Mouse (Mus musculus): ENCODE measurements at regions not wholly inside any gene's neighbourhood (a gene's known extent, or its start where the extent isn't known, plus 50 kb on each side); places are given as distances from the start of the nearest gene placed in this dataset.

- H3K27ac ChIP-seq = no peak overlapping the region
- H3K9me3 ChIP-seq (replicated peaks) = no peaks in the 10 kb centered on the region
- no peak overlapping the region for H3K4me3 ChIP-seq (replicated peaks)
- no peaks in the 10 kb centered on the region for H3K4me1 ChIP-seq
- no peak overlapping the region for H3K4me2 ChIP-seq
- H3K9ac ChIP-seq = no peak overlapping the region
- no peaks in the 10 kb centered on the region for H3K27me3 ChIP-seq
- no peaks in the 10 kb centered on the region for H3K36me3 ChIP-seq
- ATAC-seq (replicated peaks; ENCODE audit: low FRiP score) = no peak
These were observed 102.4 kb downstream of the Tmem182 start for GRCm38 (mm10) chr1:40907813-40908212.

- Histone ChIP-seq H3K4me2 (no peak overlapping the region), H3K36me3 (no peaks in the 10 kb centered on the region), H3K4me3 (replicated peaks) (no peak overlapping the region), H3K27me3 (no peaks in the 10 kb centered on the region), H3K9me3 (replicated peaks) (no peaks in the 10 kb centered on the region), H3K9ac (no peak overlapping the region), H3K4me1 (no peaks in the 10 kb centered on the region), H3K27ac (no peak overlapping the region)
- ATAC-seq (replicated peaks; ENCODE audit: low FRiP score) = no peak
- WGBS = 65% methylated on average over 3 of the region's 3 CpGs
These were observed 108.2 kb downstream of the Tmem182 start for GRCm38 (mm10) chr1:40913591-40913990.

GRCm38 (mm10) chr1:40924271-40924670 is 118.9 kb downstream of the Tmem182 start:
- H3K4me2 ChIP-seq = no peak overlapping the region
- ATAC-seq (replicated peaks; ENCODE audit: low FRiP score) = no peak

DNA sequence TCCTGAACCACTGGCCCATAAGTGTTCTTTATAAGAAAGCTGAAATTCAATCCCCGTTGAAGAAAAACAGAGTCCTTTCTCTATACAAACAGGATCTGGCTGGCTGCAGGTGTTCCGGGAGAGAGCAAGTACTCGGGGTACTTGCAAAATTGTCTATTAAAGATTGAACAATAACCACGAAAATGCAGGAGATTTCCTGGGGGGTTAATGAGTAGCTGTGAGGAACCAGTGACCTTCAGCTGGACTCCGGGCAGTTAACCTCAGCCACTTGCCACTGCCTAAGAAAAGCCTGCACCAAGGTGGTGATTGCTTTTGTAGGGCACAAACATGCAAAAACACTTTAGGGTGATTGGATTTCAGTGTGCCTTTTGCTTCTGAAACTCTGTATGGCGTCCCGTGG is 119.4 kb downstream of the Tmem182 start:
- 40% methylated on average over 7 of the region's 7 CpGs for WGBS
- peaks cover 8% of the 10 kb centered on the region; the same call in 1 of the 2 replicates for H3K4me1 ChIP-seq
- H3K9me3 ChIP-seq (replicated peaks) = no peaks in the 10 kb centered on the region
- H3K4me3 ChIP-seq (replicated peaks) = no peak overlapping the region
- no peaks in the 10 kb centered on the region for H3K27me3 ChIP-seq
- peak overlapping the region; percentile 89 for H3K27ac ChIP-seq
- no peak overlapping the region for H3K9ac ChIP-seq
- peak; percentile 82 for ATAC-seq (replicated peaks; ENCODE audit: low FRiP score)
- no peaks in the 10 kb centered on the region for H3K36me3 ChIP-seq
- H3K4me2 ChIP-seq = no peak overlapping the region; the same call in 1 of the 2 replicates

More at GRCm38 (mm10) chr1:40924271-40924670, 118.9 kb downstream of the Tmem182 start:
- Histone ChIP-seq H3K9ac (no peak overlapping the region), H3K4me1 (peaks cover 8% of the 10 kb centered on the region; the same call in 1 of the 2 replicates), H3K4me3 (replicated peaks) (no peak overlapping the region), H3K9me3 (replicated peaks) (no peaks in the 10 kb centered on the region), H3K27me3 (no peaks in the 10 kb centered on the region), H3K27ac (peak overlapping the region; percentile 89), H3K36me3 (no peaks in the 10 kb centered on the region)
- 74% methylated on average over 3 of the region's 3 CpGs for WGBS

DNA sequence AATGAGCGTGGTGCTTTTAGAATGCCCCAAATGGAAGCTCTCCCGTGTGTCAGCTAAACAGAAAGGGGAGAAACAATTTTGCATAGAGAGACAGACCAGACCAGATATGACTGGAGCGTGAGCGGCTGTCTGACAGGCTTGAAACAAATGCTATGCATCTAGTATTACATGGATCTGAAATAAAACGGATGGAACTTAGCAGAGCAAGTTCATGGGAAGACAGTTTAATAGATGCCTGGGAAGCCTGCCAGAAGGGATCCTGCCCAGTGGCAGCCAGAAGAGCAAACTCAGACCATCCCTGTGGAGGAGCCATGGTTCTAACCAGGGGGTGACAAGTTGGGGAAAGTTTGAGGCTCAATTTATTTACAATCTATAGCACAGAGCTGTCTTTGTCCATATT is 126.0 kb downstream of the Tmem182 start:
- H3K4me2 ChIP-seq = no peak overlapping the region
- no peak overlapping the region for H3K27ac ChIP-seq
- no peaks in the 10 kb centered on the region for H3K27me3 ChIP-seq
- no peaks in the 10 kb centered on the region for H3K9me3 ChIP-seq (replicated peaks)
- peak; percentile 62; the same call in 1 of the 2 replicates for ATAC-seq (replicated peaks; ENCODE audit: low FRiP score)
- no peak overlapping the region for H3K9ac ChIP-seq
- H3K4me3 ChIP-seq (replicated peaks) = no peak overlapping the region
- 0 out of 2 replicates have a peak, but pooled peaks cover 5% of the 10 kb centered on the region for H3K4me1 ChIP-seq
- no peaks in the 10 kb centered on the region for H3K36me3 ChIP-seq
- WGBS = 41% methylated on average over 5 of the region's 5 CpGs

DNA sequence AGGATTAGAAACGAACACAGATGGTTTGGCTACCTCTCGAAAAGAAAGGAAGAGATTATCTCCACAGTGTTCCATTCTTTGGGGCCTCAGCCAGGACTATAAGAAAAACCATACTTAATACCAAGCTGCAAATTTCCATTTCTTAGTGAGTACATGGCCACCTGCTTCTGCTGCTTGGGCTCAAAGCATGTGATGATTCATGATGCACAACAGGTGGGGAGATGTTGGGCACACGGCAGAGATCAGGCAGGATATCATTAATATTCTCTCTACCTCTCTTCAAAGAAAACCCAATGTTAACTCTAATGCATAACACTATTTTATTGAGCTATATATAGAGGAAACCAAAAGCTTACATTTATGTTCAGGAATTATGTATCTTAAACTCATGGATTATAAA is 131.3 kb downstream of the Tmem182 start:
- no peak overlapping the region for H3K4me2 ChIP-seq
- WGBS = 83% methylated on average over 3 of the region's 3 CpGs
- H3K9ac ChIP-seq = no peak overlapping the region
- no peak overlapping the region for H3K27ac ChIP-seq
- no peak for ATAC-seq (replicated peaks; ENCODE audit: low FRiP score)
- no peak overlapping the region for H3K4me3 ChIP-seq (replicated peaks)
- H3K4me1 ChIP-seq = no peaks in the 10 kb centered on the region
- H3K36me3 ChIP-seq = no peaks in the 10 kb centered on the region
- H3K9me3 ChIP-seq (replicated peaks) = no peaks in the 10 kb centered on the region
- no peaks in the 10 kb centered on the region for H3K27me3 ChIP-seq

DNA sequence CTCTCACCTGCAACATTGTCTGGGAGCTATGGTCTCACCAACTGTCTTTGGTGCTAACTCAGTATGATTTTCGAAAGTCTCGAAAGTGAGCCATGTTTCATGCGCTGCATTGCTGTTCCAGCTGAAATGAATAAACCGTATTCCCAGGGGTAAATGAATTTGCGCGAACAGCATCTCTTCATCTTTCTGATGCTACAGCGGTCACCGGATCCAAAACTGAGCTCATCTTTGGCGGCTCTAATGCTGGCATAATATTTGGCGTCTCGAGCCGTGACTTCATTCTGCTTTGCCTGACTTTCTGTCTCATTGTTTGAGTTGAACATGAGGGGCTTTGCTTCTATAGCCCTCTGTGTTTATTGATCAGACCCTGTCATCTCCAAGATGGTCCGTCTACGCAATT is 137.3 kb downstream of the Tmem182 start:
- WGBS = 96% methylated on average over 14 of the region's 14 CpGs
- H3K4me2 ChIP-seq = no peak overlapping the region
- H3K9ac ChIP-seq = no peak overlapping the region
- no peaks in the 10 kb centered on the region for H3K9me3 ChIP-seq (replicated peaks)
- H3K4me1 ChIP-seq = no peaks in the 10 kb centered on the region
- no peaks in the 10 kb centered on the region for H3K27me3 ChIP-seq
- no peak overlapping the region for H3K4me3 ChIP-seq (replicated peaks)
- H3K27ac ChIP-seq = no peak overlapping the region
- no peaks in the 10 kb centered on the region for H3K36me3 ChIP-seq
- no peak for ATAC-seq (replicated peaks; ENCODE audit: low FRiP score)

GRCm38 (mm10) chr1:40943165-40943564 is 137.8 kb downstream of the Tmem182 start:
- no peak for ATAC-seq (replicated peaks; ENCODE audit: low FRiP score)
- no peaks in the 10 kb centered on the region for H3K36me3 ChIP-seq
- no peaks in the 10 kb centered on the region for H3K4me1 ChIP-seq
- H3K9ac ChIP-seq = no peak overlapping the region
- H3K27ac ChIP-seq = no peak overlapping the region
- 54% methylated on average over 7 of the region's 7 CpGs for WGBS
- no peaks in the 10 kb centered on the region for H3K9me3 ChIP-seq (replicated peaks)
- H3K4me3 ChIP-seq (replicated peaks) = no peak overlapping the region
- H3K27me3 ChIP-seq = no peaks in the 10 kb centered on the region
- no peak overlapping the region for H3K4me2 ChIP-seq

DNA sequence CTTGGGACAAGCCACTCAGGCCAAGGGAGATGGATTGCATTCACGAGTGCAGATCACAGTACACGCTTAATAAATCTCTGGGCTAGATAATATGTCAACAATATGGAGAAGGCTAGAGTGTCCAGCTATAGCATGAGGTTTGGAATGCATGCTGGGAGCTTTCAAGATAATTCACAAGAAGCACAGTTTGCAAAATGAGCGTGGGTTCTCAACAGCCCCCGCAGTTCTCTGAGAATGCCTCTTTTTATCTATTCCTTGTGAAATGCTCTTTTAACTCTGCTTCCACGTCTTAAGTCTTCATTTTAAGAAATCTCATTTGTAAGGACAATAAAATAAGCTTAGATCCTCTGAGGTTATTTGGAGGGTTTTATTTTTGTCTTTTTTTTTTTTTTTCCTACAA is 145.2 kb downstream of the Tmem182 start:
- no peak overlapping the region for H3K27ac ChIP-seq
- H3K4me1 ChIP-seq = 0 out of 2 replicates have a peak, but pooled peaks cover 3% of the 10 kb centered on the region
- H3K9ac ChIP-seq = no peak overlapping the region
- no peak overlapping the region for H3K4me2 ChIP-seq
- H3K27me3 ChIP-seq = no peaks in the 10 kb centered on the region
- H3K9me3 ChIP-seq (replicated peaks) = no peaks in the 10 kb centered on the region
- WGBS = 66% methylated on average over 5 of the region's 5 CpGs
- ATAC-seq (replicated peaks; ENCODE audit: low FRiP score) = no peak
- no peaks in the 10 kb centered on the region for H3K36me3 ChIP-seq
- H3K4me3 ChIP-seq (replicated peaks) = no peak overlapping the region

- Histone ChIP-seq H3K4me2 (no peak overlapping the region), H3K9ac (no peak overlapping the region), H3K9me3 (replicated peaks) (no peaks in the 10 kb centered on the region), H3K36me3 (no peaks in the 10 kb centered on the region), H3K4me3 (replicated peaks) (no peak overlapping the region), H3K27me3 (no peaks in the 10 kb centered on the region), H3K4me1 (0 out of 2 replicates have a peak, but pooled peaks cover 3% of the 10 kb centered on the region), H3K27ac (no peak overlapping the region)
- ATAC-seq (replicated peaks; ENCODE audit: low FRiP score) = no peak
- 73% methylated on average over 14 of the region's 14 CpGs for WGBS
These were observed 149.3 kb downstream of the Tmem182 start for GRCm38 (mm10) chr1:40954720-40955163.

- 65% methylated on average over 17 of the region's 17 CpGs for WGBS
- H3K27ac ChIP-seq = no peak overlapping the region
- H3K27me3 ChIP-seq = no peaks in the 10 kb centered on the region
- no peaks in the 10 kb centered on the region for H3K9me3 ChIP-seq (replicated peaks)
- no peak overlapping the region for H3K4me2 ChIP-seq
- no peak for ATAC-seq (replicated peaks; ENCODE audit: low FRiP score)
- no peaks in the 10 kb centered on the region for H3K4me1 ChIP-seq
- no peak overlapping the region for H3K9ac ChIP-seq
- H3K4me3 ChIP-seq (replicated peaks) = no peak overlapping the region
- H3K36me3 ChIP-seq = no peaks in the 10 kb centered on the region
These were observed 162.5 kb downstream of the Tmem182 start for GRCm38 (mm10) chr1:40967768-40968504.

DNA sequence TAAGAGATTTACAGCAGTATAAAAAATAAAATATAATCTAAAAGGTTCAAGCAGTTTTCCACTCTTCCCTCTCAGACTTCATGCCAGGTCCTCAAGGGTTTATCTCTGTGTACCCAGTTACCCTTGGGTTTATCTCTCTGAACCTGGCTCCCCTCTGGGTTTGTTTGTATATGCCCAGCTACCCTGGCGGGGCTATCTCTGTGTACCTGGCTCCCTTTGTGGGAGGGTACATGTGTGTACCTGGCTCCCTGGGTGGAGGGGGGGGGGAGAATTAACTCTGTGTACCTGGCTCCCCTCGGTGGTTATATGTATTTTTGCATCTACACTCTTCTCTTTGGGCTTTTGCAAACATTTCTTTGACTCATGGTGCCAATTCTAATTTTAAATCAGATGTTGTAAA is 178.4 kb downstream of the Tmem182 start:
- no peaks in the 10 kb centered on the region for H3K27me3 ChIP-seq
- no peak overlapping the region for H3K9ac ChIP-seq
- no peak overlapping the region for H3K27ac ChIP-seq
- no peak for ATAC-seq (replicated peaks; ENCODE audit: low FRiP score)
- no peaks in the 10 kb centered on the region for H3K9me3 ChIP-seq (replicated peaks)
- H3K4me1 ChIP-seq = no peaks in the 10 kb centered on the region
- WGBS = 67% methylated on average over 2 of the region's 2 CpGs
- H3K4me2 ChIP-seq = no peak overlapping the region
- H3K4me3 ChIP-seq (replicated peaks) = no peak overlapping the region
- no peaks in the 10 kb centered on the region for H3K36me3 ChIP-seq

DNA sequence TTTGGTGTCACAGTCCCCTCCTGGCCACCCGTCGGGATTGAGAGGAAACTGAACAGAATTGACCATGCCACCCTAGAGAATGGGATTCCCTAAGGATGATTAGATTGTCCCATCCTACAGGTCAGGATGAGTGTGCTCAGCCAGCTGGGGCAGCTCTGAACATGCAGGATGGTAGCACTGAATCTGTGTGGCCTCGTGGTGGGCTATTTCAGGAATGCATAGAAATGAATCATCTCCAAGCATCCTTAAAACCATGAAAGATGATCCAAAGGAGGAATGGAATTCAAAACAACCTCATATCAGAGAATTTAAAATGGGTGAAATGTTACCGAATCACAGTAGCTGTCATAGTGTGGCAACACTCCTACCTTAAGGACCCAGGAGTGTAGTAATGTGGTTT is 187.9 kb downstream of the Tmem182 start:
- Histone ChIP-seq H3K4me1 (no peaks in the 10 kb centered on the region), H3K9me3 (replicated peaks) (no peaks in the 10 kb centered on the region), H3K4me2 (no peak overlapping the region), H3K27me3 (no peaks in the 10 kb centered on the region), H3K9ac (no peak overlapping the region), H3K36me3 (no peaks in the 10 kb centered on the region), H3K27ac (no peak overlapping the region), H3K4me3 (replicated peaks) (no peak overlapping the region)
- WGBS = 72% methylated on average over 4 of the region's 4 CpGs
- no peak for ATAC-seq (replicated peaks; ENCODE audit: low FRiP score)

All from kidney, embryonic 15.5 days (tissue).